Mouse (Mus musculus) cerebellum, adult (tissue): ENCODE measurements at regions not wholly inside any gene's neighbourhood (a gene's known extent, or its start where the extent isn't known, plus 50 kb on each side); places are given as distances from the start of the nearest gene placed in this dataset.

Experiments
- ATAC-seq: cut with Nextera tagmentation; 2 replicates; pipeline ENCODE4 v1.9.2; 2017; ENCODE audit warnings: mild to moderate bottlenecking, moderate library complexity, mixed read lengths; ENCODE audit not compliant: insufficient number of reproducible peaks, low FRiP score, low TSS enrichment

- no peak for ATAC-seq
Observed at GRCm38 (mm10) chr2:61250068-61250800, 287.2 kb upstream of the Rbms1 start.

GRCm38 (mm10) chr2:61247956-61248355 lies 285.0 kb upstream of the Rbms1 start:
- ATAC-seq, result no peak

GRCm38 (mm10) chr2:61247336-61247735 lies 284.3 kb upstream of the Rbms1 start:
- no peak for ATAC-seq

- no peak for ATAC-seq
Observed at GRCm38 (mm10) chr2:61246691-61247258, 283.8 kb upstream of the Rbms1 start.

GRCm38 (mm10) chr2:61245526-61245925 lies 282.5 kb upstream of the Rbms1 start:
- no peak for ATAC-seq

- no peak for ATAC-seq
Observed at GRCm38 (mm10) chr2:61221676-61222075, 258.7 kb upstream of the Rbms1 start.

GRCm38 (mm10) chr2:61221157-61221556 lies 258.2 kb upstream of the Rbms1 start:
- ATAC-seq, result no peak

GRCm38 (mm10) chr2:61213951-61214350 lies 251.0 kb upstream of the Rbms1 start:
- ATAC-seq, result no peak

GRCm38 (mm10) chr2:61201387-61201786 lies 238.4 kb upstream of the Rbms1 start:
- no peak for ATAC-seq

GRCm38 (mm10) chr2:61193976-61194375 lies 231.0 kb upstream of the Rbms1 start:
- no peak for ATAC-seq

GRCm38 (mm10) chr2:61182424-61182979 lies 219.5 kb upstream of the Rbms1 start:
- no peak for ATAC-seq

- no peak for ATAC-seq
Observed at GRCm38 (mm10) chr2:61177801-61178200, 214.8 kb upstream of the Rbms1 start.

GRCm38 (mm10) chr2:61176807-61177206 lies 213.8 kb upstream of the Rbms1 start:
- ATAC-seq, result no peak

GRCm38 (mm10) chr2:61173581-61173980 lies 210.6 kb upstream of the Rbms1 start:
- ATAC-seq, result no peak

GRCm38 (mm10) chr2:61161336-61161735 lies 198.3 kb upstream of the Rbms1 start:
- no peak for ATAC-seq

- ATAC-seq, result no peak
Observed at GRCm38 (mm10) chr2:61159761-61160160, 196.8 kb upstream of the Rbms1 start.

GRCm38 (mm10) chr2:61138998-61139631 lies 176.1 kb upstream of the Rbms1 start:
- ATAC-seq, result no peak

- ATAC-seq, result no peak
Observed at GRCm38 (mm10) chr2:61138625-61138997, 175.6 kb upstream of the Rbms1 start.

- no peak for ATAC-seq
Observed at GRCm38 (mm10) chr2:61137378-61137777, 174.4 kb upstream of the Rbms1 start.

GRCm38 (mm10) chr2:61136926-61137325 lies 173.9 kb upstream of the Rbms1 start:
- ATAC-seq, result no peak

GRCm38 (mm10) chr2:61123046-61123806 lies 160.2 kb upstream of the Rbms1 start:
- no peak for ATAC-seq
